Mouse (Mus musculus) lung, adult 2 months (tissue): ENCODE data around the gene Hook2. TPM values are rescaled to one million over a fixed set of nuclear protein-coding genes. Genes with fewer than 3 reads are reported as not detected.

Source experiments
- DNase-seq: peaks from one replicate; pipeline ENCODE4 v3.0.0; 2022
- H3K4me1 ChIP-seq: fragments of 200-500 bp; 2 replicates; pipeline ENCODE4 v1.6.1; 2011; ENCODE audit warnings: low read length; ENCODE audit not compliant: control insufficient read depth, insufficient read depth
- H3K4me3 ChIP-seq: fragments of 200-500 bp; replicated peaks from 2 replicates; pipeline ENCODE3; 2011; ENCODE audit warnings: low read depth, mild to moderate bottlenecking, control low read depth, low read length; ENCODE audit errors: extremely low read depth
- CTCF ChIP-seq: fragments of 200-500 bp; IDR thresholded peaks from 2 replicates; pipeline ENCODE4 v1.5.1; 2011; ENCODE audit warnings: mild to moderate bottlenecking, low read length, control low read depth; ENCODE audit not compliant: insufficient read depth
- POLR2A ChIP-seq: fragments of 200-500 bp; IDR thresholded peaks from 2 replicates; pipeline ENCODE4 v1.6.1; 2011; ENCODE audit warnings: low read depth, mild to moderate bottlenecking, control low read depth, low read length, borderline replicate concordance; ENCODE audit errors: extremely low read depth
- WGBS: fragments of 180-500 bp; shearing (Covaris S2); methylation state at CpG from one replicate; pipeline ENCODE4 v1.1.7; 2018; 5-methylcytosine and 5-hydroxymethylcytosine counted together
- polyA plus RNA-seq: library from polyadenylated mRNA; depleted of rRNA; stranded (reverse); fragments of >200 nt; gene quantifications from 2 replicates; pipeline ENCODE4 v1.2.3, GENCODE M21; 2012

The Hook2 gene
- polyA plus RNA-seq, 1 experiment: 10.5 TPM

DNA sequence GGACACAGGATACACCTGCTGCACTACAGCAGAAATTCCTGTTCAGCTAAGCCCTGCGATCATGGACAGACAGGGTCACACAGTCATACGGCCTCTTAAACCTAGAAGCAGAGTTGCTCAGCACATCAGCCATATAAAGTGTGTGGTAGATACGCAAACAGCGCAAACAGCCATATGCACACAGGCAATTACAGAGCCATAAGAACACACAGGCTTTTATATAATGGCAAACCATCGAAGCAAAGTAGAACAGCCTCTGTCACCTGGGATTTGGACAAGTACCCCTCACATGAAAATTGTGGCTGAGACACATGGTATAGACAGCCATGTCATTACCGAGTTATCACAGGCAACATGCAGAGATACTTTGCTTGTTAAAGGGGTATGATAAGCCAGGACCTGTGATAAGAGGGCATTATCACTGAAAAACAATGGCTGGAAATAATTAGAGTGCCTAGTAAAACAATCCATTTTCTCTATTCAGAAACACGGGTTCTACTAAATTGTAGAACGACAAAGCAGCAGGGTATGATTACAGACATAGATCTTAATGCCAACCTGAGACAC, 3.9 kb upstream of the Hook2 start:
- TF ChIP-seq CTCF: no peak
- no peak for TF ChIP-seq POLR2A
- Histone ChIP-seq H3K4me3 (peak overlapping the region; percentile 52), H3K4me1 (peaks cover 43% of the 10 kb centered on the region)
- 30% methylated on average over 8 of the region's 8 CpGs for WGBS
- DNase-seq: no peak

DNA sequence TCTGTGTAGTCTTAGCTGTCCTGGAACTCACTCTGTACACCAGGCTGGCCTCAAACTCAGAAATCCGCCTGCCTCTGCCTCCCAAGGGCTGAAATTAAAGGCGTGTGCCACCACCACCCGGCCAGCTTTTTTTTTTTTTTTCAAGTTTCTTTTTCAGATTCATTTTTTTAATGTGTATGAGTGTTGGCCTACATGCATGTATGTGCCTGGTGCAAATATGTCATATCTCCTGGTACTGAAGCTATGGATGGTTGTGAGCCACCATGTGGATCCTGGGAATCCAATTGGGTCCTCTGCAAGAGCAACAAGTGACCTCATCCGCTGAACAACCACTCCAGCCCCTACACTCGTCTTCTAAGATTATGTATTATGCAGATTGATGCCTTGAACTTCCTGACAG, 3.0 kb upstream of the Hook2 start:
- WGBS: 79% methylated on average over 5 of the region's 5 CpGs

DNA sequence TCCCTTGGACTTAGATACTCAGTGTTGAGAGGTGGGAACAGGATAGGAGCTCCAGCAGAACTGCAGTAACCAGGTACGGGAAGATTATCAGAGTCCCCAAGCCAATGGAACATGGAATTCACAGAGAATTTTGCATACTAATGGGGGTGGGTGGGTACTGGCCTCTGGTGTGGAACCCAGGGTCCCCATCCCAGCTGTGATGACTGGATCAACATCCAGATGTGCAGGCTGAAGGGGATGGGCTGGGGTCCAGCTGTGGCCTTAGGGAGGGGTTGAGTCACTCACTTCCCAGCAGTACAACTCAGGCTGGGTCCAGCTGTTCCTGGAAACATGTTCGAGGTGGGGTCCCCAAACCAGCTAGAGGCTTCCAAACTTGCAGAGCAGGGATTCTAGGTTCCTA, 2.5 kb upstream of the Hook2 start:
- H3K4me3 ChIP-seq: no peak overlapping the region
- H3K4me1 ChIP-seq: peaks cover 33% of the 10 kb centered on the region
- DNase-seq: no peak
- WGBS: 73% methylated on average over 2 of the region's 2 CpGs
- TF ChIP-seq POLR2A (no peak), CTCF (no peak)

More for the DNA sequence above, 3.0 kb upstream of the Hook2 start:
- no peak overlapping the region for H3K4me3 ChIP-seq
- DNase-seq: no peak
- peaks cover 37% of the 10 kb centered on the region for H3K4me1 ChIP-seq
- TF ChIP-seq POLR2A (no peak), CTCF (no peak)

DNA sequence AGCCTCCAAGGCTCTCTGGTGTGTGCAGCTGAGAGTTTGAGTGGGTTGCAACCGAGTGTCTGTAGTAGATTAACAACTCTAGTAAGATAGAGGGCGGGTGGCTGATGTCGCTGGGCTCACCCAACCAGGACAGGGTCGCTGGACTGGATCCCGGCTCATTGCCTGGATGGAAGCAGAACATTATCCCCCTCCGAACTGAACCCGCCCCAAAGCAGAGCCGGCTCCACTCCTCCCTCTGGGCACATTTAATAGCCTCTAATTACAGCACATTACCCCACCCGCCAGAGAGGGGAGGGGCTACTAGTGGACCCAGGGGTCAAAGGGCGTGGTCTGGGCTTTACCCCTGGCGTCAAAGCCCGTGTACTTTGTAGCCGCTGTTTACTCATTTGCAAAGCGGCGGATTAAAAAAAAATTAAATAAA, 1.1 kb upstream of the Hook2 start:
- TF ChIP-seq POLR2A (no peak), CTCF (no peak)
- peak; percentile 54 for DNase-seq
- H3K4me3 ChIP-seq: no peak overlapping the region

DNA sequence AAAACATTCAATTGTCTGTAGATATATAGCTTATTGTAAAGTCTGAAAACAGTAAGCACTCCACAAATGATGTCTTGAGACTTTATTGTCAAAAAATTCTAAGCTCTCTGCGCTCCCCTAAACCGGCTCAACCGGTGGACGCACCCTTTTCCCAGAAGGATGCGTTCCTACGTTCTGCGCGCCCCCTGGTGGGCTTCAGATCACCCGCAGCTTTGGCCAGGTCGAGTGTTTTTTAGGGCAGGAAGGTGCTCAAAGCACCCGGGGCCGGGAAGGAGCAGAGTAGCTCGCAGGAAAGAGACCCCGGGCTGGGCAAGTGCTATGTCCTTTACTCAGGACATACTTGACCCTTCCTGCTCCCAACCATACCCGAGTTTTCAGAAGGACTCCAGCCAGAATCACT, 593 bp upstream of the Hook2 start:
- under 1% methylated on average over 15 of the region's 15 CpGs for WGBS
- Histone ChIP-seq H3K4me3 (peak overlapping the region; percentile 55), H3K4me1 (peaks cover 19% of the 10 kb centered on the region)
- DNase-seq: peak; percentile 94
- TF ChIP-seq CTCF: peak; percentile 84
- peak; percentile 45; the same call in 1 of the 2 replicates for TF ChIP-seq POLR2A

More for the DNA sequence above, 1.1 kb upstream of the Hook2 start:
- WGBS: 13% methylated on average over 15 of the region's 15 CpGs
- peaks cover 24% of the 10 kb centered on the region for H3K4me1 ChIP-seq

DNA sequence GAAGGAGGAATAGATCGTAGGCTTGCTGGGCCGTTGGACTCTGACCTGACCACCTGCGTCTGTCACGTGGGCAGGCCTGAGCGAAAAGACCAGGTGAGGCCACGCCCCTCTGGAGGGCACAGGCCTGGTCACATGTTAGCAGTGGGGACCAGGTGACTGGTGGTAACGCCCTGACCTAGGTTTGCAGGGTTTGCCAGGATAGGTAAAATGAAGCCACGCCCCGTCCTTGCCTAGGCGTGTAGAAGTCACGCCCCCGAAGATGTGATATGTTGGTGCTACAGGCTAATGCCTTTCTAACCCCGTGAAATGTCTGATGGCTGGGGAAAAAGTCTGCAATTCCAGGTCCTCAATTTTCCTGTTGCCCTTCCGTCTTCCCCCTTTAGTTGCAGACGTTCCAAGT, 433 bp downstream of the Hook2 start:
- 5% methylated on average over 15 of the region's 15 CpGs for WGBS
- peak overlapping the region; percentile 67 for H3K4me3 ChIP-seq
- DNase-seq: peak; percentile 72
- peaks cover 12% of the 10 kb centered on the region for H3K4me1 ChIP-seq
- TF ChIP-seq POLR2A (peak; percentile 35; the same call in 1 of the 2 replicates), CTCF (no peak)

DNA sequence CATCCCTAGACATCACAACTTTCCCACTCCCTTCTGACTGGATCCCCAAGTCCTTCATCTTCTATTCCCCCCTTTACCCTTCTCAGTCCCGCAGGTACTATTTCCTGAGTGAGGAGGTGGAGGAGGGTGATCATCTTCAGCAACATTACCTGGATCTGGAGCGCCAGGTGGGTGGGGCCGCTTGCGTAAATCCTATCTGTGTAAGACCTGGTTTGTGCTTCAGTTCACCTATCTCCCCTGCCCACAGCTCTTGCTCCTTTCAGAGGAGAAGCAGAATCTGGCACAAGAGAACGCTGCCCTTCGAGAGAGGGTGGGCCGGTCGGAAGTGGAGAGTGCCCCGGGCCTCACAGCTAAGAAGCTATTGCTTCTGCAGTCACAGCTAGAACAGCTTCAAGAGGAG, 4.0 kb downstream of the Hook2 start:
- DNase-seq: no peak
- peaks cover 6% of the 10 kb centered on the region; the same call in 1 of the 2 replicates for H3K4me1 ChIP-seq
- whole genome bisulfite sequencing: 91% methylated on average over 9 of the region's 9 CpGs
- TF ChIP-seq CTCF: no peak
- no peak for TF ChIP-seq POLR2A
- H3K4me3 ChIP-seq: no peak overlapping the region

DNA sequence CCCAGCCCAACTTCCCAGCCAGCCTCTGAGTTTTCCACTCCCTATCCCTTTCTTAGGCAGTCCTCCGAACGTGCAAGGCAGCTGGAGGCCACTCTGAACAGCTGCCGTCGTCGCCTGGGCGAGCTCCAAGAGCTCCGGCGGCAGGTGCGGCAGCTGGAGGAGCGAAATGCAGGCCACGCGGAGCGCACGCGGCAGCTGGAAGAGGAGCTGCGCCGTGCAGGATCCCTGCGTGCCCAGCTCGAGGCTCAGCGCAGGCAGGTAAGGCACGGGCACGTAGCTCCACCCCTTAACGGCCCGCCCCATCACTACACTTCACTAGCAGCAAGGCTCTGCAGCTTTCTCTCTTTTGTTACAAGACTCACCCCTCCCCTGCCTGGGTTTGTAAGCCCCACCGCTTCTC, 5.3 kb downstream of the Hook2 start:
- 41% methylated on average over 25 of the region's 25 CpGs for WGBS
- no peak for TF ChIP-seq POLR2A
- no peak for TF ChIP-seq CTCF
- Histone ChIP-seq H3K4me3 (no peak overlapping the region), H3K4me1 (peaks cover 2% of the 10 kb centered on the region; the same call in 1 of the 2 replicates)
- no peak for DNase-seq

DNA sequence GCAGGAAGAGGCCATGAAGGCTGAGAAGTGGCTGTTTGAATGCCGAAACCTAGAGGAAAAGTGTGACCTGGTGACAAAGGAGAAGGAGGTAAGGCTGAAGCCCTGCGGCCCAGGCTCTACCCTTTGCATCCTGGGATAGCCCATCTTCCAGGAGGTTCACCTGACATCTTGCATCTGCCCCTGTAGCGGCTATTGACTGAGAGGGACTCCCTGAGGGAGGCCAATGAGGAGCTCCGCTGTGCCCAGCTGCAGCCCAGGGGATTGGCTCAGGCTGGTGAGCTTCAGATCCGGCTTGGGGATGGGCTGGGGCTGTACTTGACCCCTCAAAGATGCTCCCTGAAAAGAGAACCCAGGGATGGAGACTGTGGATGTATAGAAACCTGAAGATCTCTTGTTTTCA, 6.6 kb downstream of the Hook2 start:
- no peak overlapping the region for H3K4me3 ChIP-seq
- peaks cover 2% of the 10 kb centered on the region; the same call in 1 of the 2 replicates for H3K4me1 ChIP-seq
- TF ChIP-seq CTCF (no peak), POLR2A (no peak)
- 89% methylated on average over 5 of the region's 5 CpGs for WGBS
- no peak for DNase-seq

DNA sequence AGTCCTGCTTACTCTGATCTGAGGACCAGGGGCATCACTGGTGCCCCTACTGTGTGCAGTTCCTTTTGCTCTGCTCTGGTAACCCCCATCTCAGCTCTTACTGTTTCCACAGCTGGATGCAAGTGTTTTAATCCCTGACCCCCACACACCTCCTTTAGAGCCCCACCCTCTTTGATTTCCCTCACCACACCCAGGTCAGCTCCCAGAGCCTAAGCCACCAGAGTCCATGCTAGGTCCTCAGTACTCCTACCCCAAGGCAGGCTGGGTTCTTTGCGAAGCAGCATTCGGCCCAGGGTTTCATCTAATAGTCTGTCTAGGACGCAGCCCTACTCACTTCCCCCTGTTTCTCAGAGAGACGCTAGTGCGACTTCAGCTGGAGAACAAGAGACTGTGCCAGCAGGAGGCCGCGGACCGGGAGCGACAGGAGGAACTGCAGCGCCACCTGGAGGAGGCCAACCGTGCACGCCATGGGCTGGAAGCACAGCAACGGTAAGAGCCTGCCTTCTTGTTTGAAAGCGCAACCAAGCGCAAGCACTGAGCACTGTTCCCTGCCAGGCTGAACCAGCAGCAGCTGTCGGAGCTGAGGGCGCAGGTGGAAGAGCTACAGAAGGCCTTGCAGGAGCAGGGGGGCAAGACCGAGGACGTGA, 7.4 kb downstream of the Hook2 start:
- TF ChIP-seq POLR2A: no peak
- peak; percentile 83 for TF ChIP-seq CTCF
- DNase-seq: peak; percentile 88
- Histone ChIP-seq H3K4me3 (no peak overlapping the region), H3K4me1 (peaks cover 2% of the 10 kb centered on the region; the same call in 1 of the 2 replicates)
- WGBS: 7% methylated on average over 19 of the region's 19 CpGs
